Mouse (Mus musculus) stomach, embryonic 16.5 days (tissue): ENCODE data around the gene Mlh3. TPM values are rescaled to one million over a fixed set of nuclear protein-coding genes. Genes with fewer than 3 reads are reported as not detected.

Experiments
- ATAC-seq: fragments of 200-750 bp; cut with Nextera tagmentation; 2 replicates; pipeline ENCODE4 v1.8.0; 2017; ENCODE audit warnings: moderate number of reproducible peaks, moderate TSS enrichment; ENCODE audit not compliant: insufficient read depth, low FRiP score
- H3K27ac ChIP-seq: fragments of 300-500 bp; sonication (generic); 2 replicates; pipeline ENCODE4 v1.5.1; 2014; ENCODE audit warnings: low read length
- H3K27me3 ChIP-seq: fragments of 300-500 bp; sonication (generic); 2 replicates; pipeline ENCODE4 v1.6.1; 2014; ENCODE audit warnings: low read length, control low read depth, mixed read lengths; ENCODE audit not compliant: control insufficient read depth, insufficient read depth
- H3K36me3 ChIP-seq: fragments of 300-500 bp; sonication (generic); 2 replicates; pipeline ENCODE4 v1.6.1; 2014; ENCODE audit warnings: low read length; ENCODE audit not compliant: control insufficient read depth, insufficient read depth
- H3K4me1 ChIP-seq: fragments of 300-500 bp; sonication (generic); 2 replicates; pipeline ENCODE4 v1.6.1; 2014; ENCODE audit warnings: low read length, control low read depth, mixed read lengths; ENCODE audit not compliant: control insufficient read depth, insufficient read depth
- H3K4me2 ChIP-seq: fragments of 300-500 bp; sonication (generic); 2 replicates; pipeline ENCODE4 v1.6.1; 2014; ENCODE audit warnings: low read depth, low read length, mixed read lengths
- H3K4me3 ChIP-seq: fragments of 300-500 bp; sonication (generic); replicated peaks from 2 replicates; pipeline ENCODE4 v1.5.1; 2014; ENCODE audit warnings: mild to moderate bottlenecking, low read length
- H3K9ac ChIP-seq: fragments of 300-500 bp; sonication (generic); 2 replicates; pipeline ENCODE4 v1.6.1; 2014; ENCODE audit warnings: low read length
- H3K9me3 ChIP-seq: fragments of 300-500 bp; sonication (generic); replicated peaks from 2 replicates; pipeline ENCODE4 v1.6.1; 2016; ENCODE audit warnings: low read length, control low read depth; ENCODE audit not compliant: control insufficient read depth
- WGBS: fragments of 180-500 bp; shearing (Covaris S2); extraction: QIAGEN DNeasy Blood & Tissue Kit; methylation state at CpG from one replicate; pipeline ENCODE4 v1.1.7; 2014; 5-methylcytosine and 5-hydroxymethylcytosine counted together
- polyA plus RNA-seq: library from polyadenylated mRNA; unstranded; fragments of >200 nt; fragmentation: Nextera tagmentation; extraction: Ambion mirVana; gene quantifications from 2 replicates; pipeline ENCODE4 v1.2.1, GENCODE M21; 2015

The Mlh3 gene
- polyA plus RNA-seq, 1 experiment from 2014 or later = 8.4 TPM

GRCm38 (mm10) chr12:85202191-85202590 is 68.2 kb downstream of the Mlh3 start:
- Histone ChIP-seq H3K9ac (no peak overlapping the region), H3K9me3 (no peaks in the 10 kb centered on the region), H3K4me2 (no peak overlapping the region), H3K36me3 (no peaks in the 10 kb centered on the region), H3K4me3 (no peak overlapping the region), H3K27ac (no peak overlapping the region), H3K4me1 (peaks cover 22% of the 10 kb centered on the region), H3K27me3 (no peaks in the 10 kb centered on the region)
- no peak for ATAC-seq
- WGBS = 84% methylated on average over 7 of the region's 7 CpGs

GRCm38 (mm10) chr12:85201830-85202147 is 68.6 kb downstream of the Mlh3 start:
- Histone ChIP-seq H3K4me3 (no peak overlapping the region), H3K27ac (no peak overlapping the region), H3K9ac (no peak overlapping the region), H3K4me2 (no peak overlapping the region), H3K4me1 (peaks cover 22% of the 10 kb centered on the region), H3K9me3 (no peaks in the 10 kb centered on the region), H3K27me3 (no peaks in the 10 kb centered on the region), H3K36me3 (no peaks in the 10 kb centered on the region)
- WGBS = 88% methylated on average over 2 of the region's 2 CpGs
- ATAC-seq = no peak

GRCm38 (mm10) chr12:85200929-85201829 is 69.2 kb downstream of the Mlh3 start:
- peak overlapping the region; percentile 44 for H3K27ac ChIP-seq
- H3K9me3 ChIP-seq = no peaks in the 10 kb centered on the region
- no peaks in the 10 kb centered on the region for H3K27me3 ChIP-seq
- H3K4me3 ChIP-seq = no peak overlapping the region
- peaks cover 25% of the 10 kb centered on the region for H3K4me1 ChIP-seq
- H3K9ac ChIP-seq = peak overlapping the region; percentile 49
- ATAC-seq = peak; percentile 19; the same call in 1 of the 2 replicates
- 0 out of 2 replicates have a peak overlapping the region, but pooled peaks have one; percentile 0 for H3K4me2 ChIP-seq
- 31% methylated on average over 23 of the region's 24 CpGs for WGBS
- no peaks in the 10 kb centered on the region for H3K36me3 ChIP-seq

GRCm38 (mm10) chr12:85199954-85200353 is 70.4 kb downstream of the Mlh3 start:
- peaks cover 34% of the 10 kb centered on the region for H3K4me1 ChIP-seq
- H3K36me3 ChIP-seq = no peaks in the 10 kb centered on the region
- no peaks in the 10 kb centered on the region for H3K27me3 ChIP-seq
- ATAC-seq = no peak
- no peak overlapping the region for H3K9ac ChIP-seq
- 83% methylated on average over 1 of the region's 1 CpGs for WGBS
- H3K27ac ChIP-seq = no peak overlapping the region
- H3K4me2 ChIP-seq = no peak overlapping the region
- H3K4me3 ChIP-seq = no peak overlapping the region
- no peaks in the 10 kb centered on the region for H3K9me3 ChIP-seq

- H3K4me1 ChIP-seq = peaks cover 49% of the 10 kb centered on the region
Observed at GRCm38 (mm10) chr12:85197936-85198335, 72.5 kb downstream of the Mlh3 start.

GRCm38 (mm10) chr12:85197371-85197770 is 73.0 kb downstream of the Mlh3 start:
- no peak overlapping the region for H3K4me2 ChIP-seq
- no peak for ATAC-seq
- H3K4me1 ChIP-seq = peaks cover 52% of the 10 kb centered on the region
- no peaks in the 10 kb centered on the region for H3K9me3 ChIP-seq
- no peak overlapping the region for H3K4me3 ChIP-seq
- no peaks in the 10 kb centered on the region for H3K27me3 ChIP-seq
- no peak overlapping the region; the same call in 1 of the 2 replicates for H3K27ac ChIP-seq
- H3K36me3 ChIP-seq = no peaks in the 10 kb centered on the region
- 63% methylated on average over 7 of the region's 7 CpGs for WGBS
- no peak overlapping the region for H3K9ac ChIP-seq

More at GRCm38 (mm10) chr12:85197936-85198335, 72.5 kb downstream of the Mlh3 start:
- peak overlapping the region; percentile 16; the same call in 1 of the 2 replicates for H3K27ac ChIP-seq
- no peaks in the 10 kb centered on the region for H3K36me3 ChIP-seq
- H3K4me3 ChIP-seq = no peak overlapping the region
- WGBS = 35% methylated on average over 8 of the region's 8 CpGs
- ATAC-seq = no peak
- no peaks in the 10 kb centered on the region for H3K27me3 ChIP-seq
- H3K9me3 ChIP-seq = no peaks in the 10 kb centered on the region
- no peak overlapping the region for H3K9ac ChIP-seq
- no peak overlapping the region for H3K4me2 ChIP-seq

GRCm38 (mm10) chr12:85196191-85196590 is 74.2 kb downstream of the Mlh3 start:
- whole genome bisulfite sequencing = 78% methylated on average over 10 of the region's 10 CpGs
- Histone ChIP-seq H3K9ac (peak overlapping the region; percentile 0; the same call in 1 of the 2 replicates), H3K4me2 (no peak overlapping the region), H3K4me3 (no peak overlapping the region), H3K27me3 (no peaks in the 10 kb centered on the region), H3K27ac (no peak overlapping the region), H3K9me3 (no peaks in the 10 kb centered on the region), H3K4me1 (peaks cover 46% of the 10 kb centered on the region), H3K36me3 (no peaks in the 10 kb centered on the region)
- ATAC-seq = no peak

- Histone ChIP-seq H3K9me3 (no peaks in the 10 kb centered on the region), H3K36me3 (no peaks in the 10 kb centered on the region), H3K9ac (no peak overlapping the region), H3K4me3 (no peak overlapping the region), H3K4me2 (no peak overlapping the region), H3K4me1 (peaks cover 42% of the 10 kb centered on the region), H3K27me3 (no peaks in the 10 kb centered on the region), H3K27ac (peak overlapping the region; percentile 31; the same call in 1 of the 2 replicates)
- 52% methylated on average over 5 of the region's 5 CpGs for WGBS
- peak; percentile 12; the same call in 1 of the 2 replicates for ATAC-seq
Observed at GRCm38 (mm10) chr12:85195086-85195485, 75.3 kb downstream of the Mlh3 start.

- no peaks in the 10 kb centered on the region for H3K27me3 ChIP-seq
- H3K9ac ChIP-seq = no peak overlapping the region
- ATAC-seq = peak; percentile 77
- 33% methylated on average over 4 of the region's 4 CpGs for WGBS
- H3K9me3 ChIP-seq = no peaks in the 10 kb centered on the region
- H3K27ac ChIP-seq = peak overlapping the region; percentile 77
- H3K4me1 ChIP-seq = peaks cover 42% of the 10 kb centered on the region
- no peak overlapping the region for H3K4me3 ChIP-seq
- no peaks in the 10 kb centered on the region for H3K36me3 ChIP-seq
- no peak overlapping the region for H3K4me2 ChIP-seq
Observed at GRCm38 (mm10) chr12:85194623-85195018, 75.8 kb downstream of the Mlh3 start.
